Mouse (Mus musculus) MEL (cell line): ENCODE results near the gene Cfap100. TPM values are rescaled to one million over a fixed set of nuclear protein-coding genes. Genes with fewer than 3 reads are reported as not detected.

ENCODE experiments used
- DNase-seq: peaks from one replicate; pipeline ENCODE4 v3.0.0; 2011; ENCODE audit warnings: low read depth, low spot score
- H3K27ac ChIP-seq: 2 replicates; pipeline ENCODE4 v1.5.1; 2012; ENCODE audit warnings: low read depth, mild to moderate bottlenecking, control low read depth, low read length, moderate library complexity; ENCODE audit not compliant: control insufficient read depth
- H3K27me3 ChIP-seq, 2 experiments: fragments of 150-350 bp in 1 of 2; sonication (generic) in 1 of 2; 2 replicates each; pipeline ENCODE4 v1.6.1; 2012; ENCODE audit warnings: low read length in 2 of 2, mild to moderate bottlenecking in 2 of 2, improper control_type of control experiment in 1 of 2, moderate library complexity in 1 of 2; ENCODE audit not compliant: insufficient read depth in 2 of 2, control insufficient read depth in 1 of 2
- H3K36me3 ChIP-seq, 2 experiments: 2 replicates each; pipeline ENCODE4 v1.6.1; 2012 to 2014; ENCODE audit warnings: low read length in 2 of 2, improper control_type of control experiment in 1 of 2, inconsistent platforms in 1 of 2, mild to moderate bottlenecking in 1 of 2; ENCODE audit not compliant: insufficient read depth in 2 of 2, control insufficient read depth in 1 of 2
- H3K4me1 ChIP-seq, 2 experiments: fragments of 150-350 bp in 1 of 2; sonication (generic) in 1 of 2; 2 replicates each; pipeline ENCODE4 v1.6.1; 2012; ENCODE audit warnings: low read length in 2 of 2, improper control_type of control experiment in 1 of 2, mild to moderate bottlenecking in 1 of 2; ENCODE audit not compliant: insufficient read depth in 2 of 2, control insufficient read depth in 1 of 2
- H3K4me3 ChIP-seq, 2 experiments: fragments of 150-350 bp in 1 of 2; sonication (generic) in 1 of 2; 2 replicates each; pipeline ENCODE4 v1.5.1; 2012; ENCODE audit warnings: low read depth in 2 of 2, low read length in 2 of 2, mild to moderate bottlenecking in 2 of 2, moderate library complexity in 2 of 2, control low read depth in 1 of 2, improper control_type of control experiment in 1 of 2; ENCODE audit not compliant: control insufficient read depth in 1 of 2, insufficient read depth in 1 of 2
- H3K79me2 ChIP-seq: 2 replicates; pipeline ENCODE4 v1.6.1; 2012; ENCODE audit warnings: mild to moderate bottlenecking, low read length, moderate library complexity; ENCODE audit not compliant: control insufficient read depth, poor library complexity, insufficient read depth
- H3K9ac ChIP-seq: 2 replicates; pipeline ENCODE4 v1.6.1; 2012; ENCODE audit warnings: low read depth, mild to moderate bottlenecking, control low read depth, low read length, moderate library complexity; ENCODE audit not compliant: control insufficient read depth, poor library complexity, severe bottlenecking
- H3K9me3 ChIP-seq: fragments of 150-350 bp; sonication (generic); replicated peaks from 2 replicates; pipeline ENCODE4 v1.6.1; 2012; ENCODE audit warnings: mild to moderate bottlenecking, low read length, improper control_type of control experiment, moderate library complexity; ENCODE audit not compliant: insufficient read depth
- CHD1 ChIP-seq: IDR thresholded peaks from 2 replicates; pipeline ENCODE4 v1.6.1; 2012; ENCODE audit warnings: low read depth, mild to moderate bottlenecking, inconsistent platforms, low read length, improper control_type of control experiment
- CHD2 ChIP-seq: IDR thresholded peaks from 2 replicates; pipeline ENCODE4 v1.6.1; 2011; ENCODE audit warnings: low read length, improper control_type of control experiment
- CTCF ChIP-seq, 3 experiments: IDR thresholded peaks in 2 of 3; conservative IDR thresholded peaks in 1 of 3; 2 replicates each; pipeline ENCODE4 v1.5.1; 2011 to 2012; ENCODE audit warnings: low read length in 3 of 3, low read depth in 2 of 3, mild to moderate bottlenecking in 2 of 3, improper control_type of control experiment in 1 of 3, inconsistent platforms in 1 of 3, mixed read lengths in 1 of 3, moderate library complexity in 1 of 3; ENCODE audit not compliant: control insufficient read depth in 1 of 3, insufficient read depth in 1 of 3, poor library complexity in 1 of 3, severe bottlenecking in 1 of 3
- GATA1 ChIP-seq: IDR thresholded peaks from 2 replicates; pipeline ENCODE4 v1.6.1; 2011; ENCODE audit warnings: low read depth, low read length, improper control_type of control experiment
- HCFC1 ChIP-seq: IDR thresholded peaks from 2 replicates; pipeline ENCODE4 v1.6.1; 2012; ENCODE audit warnings: low read depth, mild to moderate bottlenecking, inconsistent platforms, low read length, improper control_type of control experiment, moderate library complexity
- JUND ChIP-seq: IDR thresholded peaks from 2 replicates; pipeline ENCODE4 v1.6.1; 2011; ENCODE audit warnings: low read depth, mild to moderate bottlenecking, improper control_type of control experiment, low read length
- KAT2A ChIP-seq: conservative IDR thresholded peaks from 2 replicates; pipeline ENCODE4 v1.6.1; 2012; ENCODE audit warnings: low read depth, low read length, improper control_type of control experiment, inconsistent platforms
- MAFK ChIP-seq: IDR thresholded peaks from 2 replicates; pipeline ENCODE4 v1.6.1; 2011; ENCODE audit warnings: low read depth, mild to moderate bottlenecking, low read length, improper control_type of control experiment, borderline replicate concordance
- MAZ ChIP-seq: IDR thresholded peaks from 2 replicates; pipeline ENCODE4 v1.6.1; 2012; ENCODE audit warnings: low read depth, mild to moderate bottlenecking, inconsistent platforms, low read length, improper control_type of control experiment
- MYB ChIP-seq: IDR thresholded peaks from 2 replicates; pipeline ENCODE4 v1.6.1; 2011; ENCODE audit warnings: mild to moderate bottlenecking, low read depth, low read length, improper control_type of control experiment
- NRF1 ChIP-seq: IDR thresholded peaks from 2 replicates; pipeline ENCODE4 v1.6.1; 2014; ENCODE audit warnings: low read depth, mild to moderate bottlenecking, inconsistent platforms, low read length, improper control_type of control experiment, moderate library complexity; ENCODE audit not compliant: poor library complexity, insufficient read depth, severe bottlenecking
- POLR2A ChIP-seq, 2 experiments: IDR thresholded peaks; 2 replicates each; pipeline ENCODE4 v1.6.1; 2011 to 2012; ENCODE audit warnings: low read length in 2 of 2, mild to moderate bottlenecking in 2 of 2, control low read depth in 1 of 2, improper control_type of control experiment in 1 of 2, low read depth in 1 of 2, moderate library complexity in 1 of 2; ENCODE audit not compliant: control insufficient read depth in 1 of 2, insufficient read depth in 1 of 2, poor library complexity in 1 of 2
- POLR2AphosphoS2 ChIP-seq: IDR thresholded peaks from 2 replicates; pipeline ENCODE4 v1.6.1; 2011; ENCODE audit warnings: low read length, improper control_type of control experiment
- POLR2AphosphoS5 ChIP-seq: IDR thresholded peaks from 2 replicates; pipeline ENCODE4 v1.6.1; 2012; ENCODE audit warnings: low read depth, borderline replicate concordance, mild to moderate bottlenecking, inconsistent platforms, low read length, moderate library complexity, mixed read lengths
- RCOR1 ChIP-seq: IDR thresholded peaks from 2 replicates; pipeline ENCODE4 v1.6.1; 2012; ENCODE audit warnings: low read depth, mild to moderate bottlenecking, inconsistent platforms, low read length, improper control_type of control experiment
- SIN3A ChIP-seq: IDR thresholded peaks from 2 replicates; pipeline ENCODE4 v1.6.1; 2012; ENCODE audit warnings: low read length, improper control_type of control experiment, inconsistent platforms
- SMC3 ChIP-seq: IDR thresholded peaks from 2 replicates; pipeline ENCODE4 v1.6.1; 2011; ENCODE audit warnings: low read depth, low read length, improper control_type of control experiment
- TAL1 ChIP-seq: IDR thresholded peaks from 2 replicates; pipeline ENCODE4 v1.6.1; 2012; ENCODE audit warnings: mild to moderate bottlenecking, inconsistent platforms, low read length, moderate library complexity, mixed read lengths
- TBP ChIP-seq: IDR thresholded peaks from 2 replicates; pipeline ENCODE4 v1.8.0; 2011; ENCODE audit warnings: low read depth, low read length, improper control_type of control experiment
- UBTF ChIP-seq: IDR thresholded peaks from 2 replicates; pipeline ENCODE4 v1.6.1; 2012; ENCODE audit warnings: low read depth, mild to moderate bottlenecking, inconsistent platforms, low read length, improper control_type of control experiment, moderate library complexity, borderline replicate concordance; ENCODE audit not compliant: insufficient read depth
- USF1 ChIP-seq: IDR thresholded peaks from 2 replicates; pipeline ENCODE4 v1.6.1; 2014; ENCODE audit warnings: low read depth, mild to moderate bottlenecking, inconsistent platforms, low read length, improper control_type of control experiment, moderate library complexity
- USF2 ChIP-seq, 2 experiments: IDR thresholded peaks; 2 replicates each; pipeline ENCODE4 v1.6.1; 2011 to 2012; ENCODE audit warnings: improper control_type of control experiment in 2 of 2, low read length in 2 of 2, borderline replicate concordance in 1 of 2, inconsistent platforms in 1 of 2, low read depth in 1 of 2, mild to moderate bottlenecking in 1 of 2; ENCODE audit not compliant: insufficient read depth in 1 of 2
- ZMIZ1 ChIP-seq: IDR thresholded peaks from 2 replicates; pipeline ENCODE4 v1.6.1; 2012; ENCODE audit warnings: low read depth, mild to moderate bottlenecking, inconsistent platforms, low read length, improper control_type of control experiment, moderate library complexity
- ZNF384 ChIP-seq: IDR thresholded peaks from 2 replicates; pipeline ENCODE4 v1.6.1; 2012; ENCODE audit warnings: low read depth, mild to moderate bottlenecking, inconsistent platforms, low read length, improper control_type of control experiment
- polyA plus RNA-seq, 2 experiments: library from polyadenylated mRNA; stranded (reverse) in 1 of 2; unstranded in 1 of 2; fragments of >175 nt in 1 of 2; fragments of >200 nt in 1 of 2; gene quantifications; 2 replicates each; pipeline versions ENCODE4 v1.2.1 to v1.2.4; 2012; ENCODE audit warnings: low replicate concordance in 2 of 2, low read depth in 1 of 2; ENCODE audit not compliant: insufficient read length in 2 of 2, insufficient read depth in 1 of 2, missing spikeins in 1 of 2
- total RNA-seq: library from RNA; depleted of rRNA; stranded (reverse); fragments of 300-350 nt; gene quantifications from 2 replicates; pipeline ENCODE4 v1.2.3, GENCODE M21; 2012

The Cfap100 gene
- total and polyA plus RNA-seq, 3 experiments, result 0.19 TPM; not detected in 2

- Histone ChIP-seq H3K36me3 (peaks cover 0 to 2% of the 10 kb centered on the region in 2 experiments; a peak in 1 of 4 replicates), H3K9me3 (no peaks in the 10 kb centered on the region)
- TF ChIP-seq POLR2AphosphoS2, result no peak
- TF ChIP-seq MAFK, result no peak
- no peak for TF ChIP-seq KAT2A
- TF ChIP-seq USF2 (IDR thresholded peaks at IDR 0.05; ENCODE audit: borderline replicate concordance in 1 of 2, insufficient read depth in 1 of 2, low read depth in 1 of 2, low read length in 2 of 2), result no peak
- TF ChIP-seq POLR2A (IDR thresholded peaks at IDR 0.05; ENCODE audit: control insufficient read depth in 1 of 2, insufficient read depth in 1 of 2, low read depth in 1 of 2, low read length in 2 of 2, poor library complexity in 1 of 2), result no peak
- no peak for TF ChIP-seq MAZ
- no peak for TF ChIP-seq MYB
- TF ChIP-seq GATA1, result no peak
- no peak for TF ChIP-seq HCFC1
- no peak for TF ChIP-seq TAL1
- TF ChIP-seq CHD1, result no peak
- TF ChIP-seq POLR2AphosphoS5, result no peak
- TF ChIP-seq ZNF384, result no peak
- no peak for TF ChIP-seq CTCF (IDR thresholded peaks at IDR 0.05 in 2 of 3, conservative IDR thresholded peaks at IDR 0.05 in 1 of 3; ENCODE audit: control insufficient read depth in 1 of 3, insufficient read depth in 1 of 3, low read depth in 2 of 3, low read length in 3 of 3, poor library complexity in 1 of 3, severe bottlenecking in 1 of 3)
- TF ChIP-seq NRF1, result no peak
- no peak for TF ChIP-seq CHD2
- TF ChIP-seq SIN3A, result no peak
- TF ChIP-seq, all 39 proteins: peak for 0
- DNase-seq, result no peak
- H3K4me1 ChIP-seq, result 0 out of 4 replicates have a peak, but pooled peaks cover 0 to 3% of the 10 kb centered on the region in 2 experiments
- no peak overlapping the region for H3K27ac ChIP-seq
- H3K9ac ChIP-seq, result no peak overlapping the region
- no peak overlapping the region for H3K4me3 ChIP-seq
- no peaks in the 10 kb centered on the region for H3K27me3 ChIP-seq
- no peaks in the 10 kb centered on the region for H3K79me2 ChIP-seq
These were observed 32.8 kb downstream of the Cfap100 start for GRCm38 (mm10) chr6:90395751-90396150.

DNA sequence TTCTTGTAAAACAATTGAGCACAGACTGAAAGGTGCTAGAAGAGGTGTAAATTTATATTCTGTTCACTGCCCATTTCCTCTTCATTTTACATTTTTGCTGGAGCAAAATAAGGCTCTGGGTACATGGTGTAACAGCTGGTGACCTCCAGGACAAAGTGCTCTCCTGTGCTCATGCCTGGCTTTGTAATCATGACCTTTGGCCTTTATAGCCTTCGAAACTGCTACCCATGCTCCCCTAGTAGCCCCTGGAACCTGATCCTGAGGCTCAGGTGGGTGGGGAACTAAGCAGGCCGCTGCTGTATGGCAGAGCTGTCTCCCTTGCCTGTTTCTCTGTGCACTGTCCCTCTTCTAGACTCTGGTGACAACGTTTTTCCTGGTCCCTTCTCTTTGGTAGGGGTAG, 34.6 kb downstream of the Cfap100 start:
- H3K4me3 ChIP-seq, result no peak overlapping the region
- DNase-seq, result no peak
- no peak overlapping the region for H3K27ac ChIP-seq
- H3K27me3 ChIP-seq, result no peaks in the 10 kb centered on the region
- H3K9me3 ChIP-seq, result no peaks in the 10 kb centered on the region
- H3K79me2 ChIP-seq, result no peaks in the 10 kb centered on the region
- peaks cover 2% of the 10 kb centered on the region in 2 experiments; a peak in 2 of 4 replicates for H3K36me3 ChIP-seq
- TF ChIP-seq JUND, result no peak
- TF ChIP-seq TBP, result no peak
- TF ChIP-seq HCFC1, result no peak
- TF ChIP-seq MYB, result no peak
- TF ChIP-seq UBTF, result no peak
- TF ChIP-seq TAL1, result no peak
- TF ChIP-seq USF2 (IDR thresholded peaks at IDR 0.05; ENCODE audit: borderline replicate concordance in 1 of 2, insufficient read depth in 1 of 2, low read depth in 1 of 2, low read length in 2 of 2), result no peak
- TF ChIP-seq POLR2A (IDR thresholded peaks at IDR 0.05; ENCODE audit: control insufficient read depth in 1 of 2, insufficient read depth in 1 of 2, low read depth in 1 of 2, low read length in 2 of 2, poor library complexity in 1 of 2), result no peak
- TF ChIP-seq USF1, result no peak
- no peak for TF ChIP-seq ZMIZ1
- no peak for TF ChIP-seq SMC3
- no peak for TF ChIP-seq RCOR1
- TF ChIP-seq, all 39 proteins: peak for 0
- 0 out of 4 replicates have a peak, but pooled peaks cover 0 to 3% of the 10 kb centered on the region in 2 experiments for H3K4me1 ChIP-seq
- no peak overlapping the region for H3K9ac ChIP-seq
